In the genomic region with DNA sequence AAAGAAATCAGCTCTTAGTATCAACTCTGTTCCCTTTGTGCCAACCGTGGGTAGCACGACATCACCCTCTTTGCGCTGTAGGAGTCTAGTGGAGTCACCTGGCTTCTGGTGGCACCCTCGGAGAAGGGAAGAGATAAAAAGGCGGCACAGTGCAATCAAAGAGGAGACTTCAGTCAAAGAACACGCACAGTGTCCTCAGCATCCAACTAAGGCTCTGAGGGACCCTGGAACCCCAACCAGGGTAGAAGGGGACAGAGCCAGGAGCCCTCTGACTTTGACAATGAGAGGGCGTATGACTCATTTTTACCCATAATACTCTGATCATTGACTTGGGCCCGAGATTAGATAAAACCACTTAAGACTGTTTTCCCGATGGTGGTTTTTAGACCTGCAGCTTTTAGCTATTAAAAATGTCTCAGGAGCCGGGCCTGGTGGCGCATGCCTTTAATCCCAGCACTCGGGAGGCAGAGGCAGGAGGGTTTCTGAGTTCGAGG, we compare ENCODE assay signal across 8 mouse cellular contexts.
DNase-seq lines count a peak whose midpoint lies in the region; ATAC-seq and TF ChIP-seq lines count a peak whose summit lies in the region.

No protein-coding gene starts in this region.

- H3K4me3 ChIP-seq in layer of hippocampus, adult 2 months, result no peak overlapping the region
- no peak overlapping the region for H3K4me3 ChIP-seq in embryonic facial prominence, embryonic 14.5 days (ENCODE audit: low read depth, low read length)
- no peak overlapping the region for H3K4me3 ChIP-seq in limb, embryonic 10.5 days
- no peak overlapping the region for H3K4me3 ChIP-seq in small intestine, adult 2 months (ENCODE audit: low read depth, low read length)
- no peak overlapping the region for H3K4me3 ChIP-seq in cerebellum, adult 2 months (replicated peaks; ENCODE audit: insufficient read depth, low read depth, low read length)

- no peaks in the 10 kb centered on the region for H3K36me3 ChIP-seq in embryonic facial prominence, embryonic 14.5 days (ENCODE audit: control insufficient read depth, insufficient read depth, low read length)
- no peaks in the 10 kb centered on the region for H3K36me3 ChIP-seq in limb, embryonic 10.5 days
- H3K36me3 ChIP-seq in small intestine, adult 2 months (ENCODE audit: control insufficient read depth, insufficient read depth, low read length), result no peaks in the 10 kb centered on the region

- no peaks in the 10 kb centered on the region for H3K9me3 ChIP-seq in embryonic facial prominence, embryonic 14.5 days (ENCODE audit: control insufficient read depth, low read length)
- H3K9me3 ChIP-seq in limb, embryonic 10.5 days (replicated peaks), result no peaks in the 10 kb centered on the region

- TF ChIP-seq CTCF in layer of hippocampus, adult 2 months (conservative IDR thresholded peaks at IDR 0.05), result no peak
- no peak for TF ChIP-seq CTCF in small intestine, adult 2 months (IDR thresholded peaks at IDR 0.05; ENCODE audit: extremely low read depth, insufficient read length, insufficient replicate concordance, low read depth, low read length)
- TF ChIP-seq CTCF in cerebellum, adult 2 months (IDR thresholded peaks at IDR 0.05; ENCODE audit: borderline replicate concordance, insufficient read depth, low read depth, low read length), result no peak

- H3K9ac ChIP-seq in embryonic facial prominence, embryonic 14.5 days (ENCODE audit: low read depth, low read length), result no peak overlapping the region

- no peaks in the 10 kb centered on the region for H3K27me3 ChIP-seq in embryonic facial prominence, embryonic 14.5 days (replicated peaks; ENCODE audit: control insufficient read depth, insufficient read depth, low read length)
- H3K27me3 ChIP-seq in limb, embryonic 10.5 days (ENCODE audit: low read depth, poor library complexity, severe bottlenecking), result no peaks in the 10 kb centered on the region
- no peaks in the 10 kb centered on the region for H3K27me3 ChIP-seq in small intestine, adult 2 months (ENCODE audit: control insufficient read depth, insufficient read depth, low read length)
- H3K27me3 ChIP-seq in cerebellum, adult 2 months (ENCODE audit: control insufficient read depth, insufficient read depth, low read length), result no peaks in the 10 kb centered on the region

- H3K4me2 ChIP-seq in embryonic facial prominence, embryonic 14.5 days (ENCODE audit: low read depth, low read length), result no peak overlapping the region

- TF ChIP-seq POLR2A in small intestine, adult 2 months (IDR thresholded peaks at IDR 0.05; ENCODE audit: low read depth, low read length), result no peak
- TF ChIP-seq POLR2A in cerebellum, adult 2 months (IDR thresholded peaks at IDR 0.05; ENCODE audit: borderline replicate concordance, insufficient read depth, low read length), result no peak

- no peak for ATAC-seq in embryonic facial prominence, embryonic 14.5 days (ENCODE audit: low read depth)

- no peak for DNase-seq in layer of hippocampus, adult 2 months (ENCODE audit: low spot score in 2 of 2)
- DNase-seq in layer of hippocampus, adult 9-10 months (ENCODE audit: low spot score), result no peak
- DNase-seq in embryonic facial prominence, embryonic 14.5 days (ENCODE audit: low spot score), result no peak
- no peak for DNase-seq in limb, embryonic 10.5 days (ENCODE audit: low spot score)
- no peak for DNase-seq in urinary bladder, postnatal 4 days (ENCODE audit: low spot score in 2 of 2)
- no peak for DNase-seq in ovary, adult 18-20 months (ENCODE audit: low spot score)
- no peak for DNase-seq in cerebellum, adult 2 months

- WGBS in embryonic facial prominence, embryonic 14.5 days, result 79% methylated on average over 13 of the region's 13 CpGs
- WGBS in limb, embryonic 10.5 days, result 90% methylated on average over 13 of the region's 13 CpGs
- 26% methylated on average over 13 of the region's 13 CpGs for WGBS in small intestine, adult 2 months
- WGBS in cerebellum, adult 2 months, result 77% methylated on average over 13 of the region's 13 CpGs

- peak overlapping the region; percentile 76 for H3K27ac ChIP-seq in layer of hippocampus, adult 2 months
- H3K27ac ChIP-seq in embryonic facial prominence, embryonic 14.5 days (replicated peaks; ENCODE audit: low read depth, low read length), result peak overlapping the region; percentile 78
- peak overlapping the region; percentile 81 for H3K27ac ChIP-seq in limb, embryonic 10.5 days
- H3K27ac ChIP-seq in small intestine, adult 2 months (ENCODE audit: insufficient read depth, low read depth, low read length), result peak overlapping the region; percentile 63
- H3K27ac ChIP-seq in cerebellum, adult 2 months (ENCODE audit: insufficient read depth, low read length), result no peak overlapping the region

- H3K4me1 ChIP-seq in embryonic facial prominence, embryonic 14.5 days (ENCODE audit: control insufficient read depth, insufficient read depth, low read length), result peaks cover 27% of the 10 kb centered on the region
- peaks cover 72% of the 10 kb centered on the region for H3K4me1 ChIP-seq in limb, embryonic 10.5 days
- peaks cover 22% of the 10 kb centered on the region for H3K4me1 ChIP-seq in small intestine, adult 2 months (ENCODE audit: control insufficient read depth, insufficient read depth, insufficient read length, low read length)
- H3K4me1 ChIP-seq in cerebellum, adult 2 months (ENCODE audit: control insufficient read depth, insufficient read depth, low read length), result peaks cover 11% of the 10 kb centered on the region
